Mouse (Mus musculus): ENCODE measurements around the gene Mcf2l. TPM values are rescaled to one million over a fixed set of nuclear protein-coding genes. Genes with fewer than 3 reads are reported as not detected.

Gene Mcf2l
- polyA plus RNA-seq, 1 experiment = 9.7 TPM

DNA sequence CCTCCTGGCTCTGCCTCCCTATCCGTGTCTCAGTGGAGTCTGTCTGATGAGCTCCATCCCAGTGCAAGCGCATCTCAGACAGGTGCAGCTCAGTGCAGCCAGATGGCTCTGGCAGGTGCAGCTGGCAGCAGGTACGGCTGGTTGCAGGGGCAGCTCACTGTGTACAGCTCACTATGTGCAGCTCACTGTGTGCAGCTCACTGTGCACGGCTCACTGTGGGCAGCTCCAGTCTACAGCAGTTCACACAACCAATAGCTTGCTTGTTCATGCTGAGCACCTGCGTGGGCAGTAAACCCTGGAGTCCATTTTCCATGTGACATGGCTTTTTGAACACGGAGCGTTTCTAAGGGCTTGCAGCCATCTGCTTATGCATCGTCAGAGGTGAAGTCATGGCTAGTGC, 54.4 kb downstream of the Mcf2l start:
- H3K4me3 ChIP-seq (ENCODE audit: control insufficient read depth, insufficient read depth, low read length) = no peak overlapping the region
- 95% methylated on average over 8 of the region's 8 CpGs for WGBS
- no peaks in the 10 kb centered on the region for H3K4me1 ChIP-seq (replicated peaks; ENCODE audit: control insufficient read depth, insufficient read depth, low read length)

DNA sequence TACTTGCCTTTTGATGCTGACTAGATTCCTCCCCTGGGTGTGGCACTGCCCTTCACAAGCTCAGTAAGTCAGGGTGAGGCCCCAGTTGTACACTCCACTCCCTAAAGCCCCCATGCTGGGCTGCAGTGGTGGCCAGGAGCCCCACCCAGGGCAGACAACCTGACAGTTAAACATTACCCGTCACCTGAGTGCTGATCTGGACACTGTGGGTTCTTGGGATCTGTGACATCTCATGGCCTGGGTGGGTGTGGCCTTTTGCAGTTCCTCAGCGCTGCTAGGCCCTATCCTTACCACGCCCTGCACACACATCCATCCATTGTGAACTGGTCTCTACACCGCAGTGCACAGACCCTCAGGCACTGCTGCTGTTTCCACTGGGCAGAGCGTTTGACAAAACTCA, 55.3 kb downstream of the Mcf2l start:
- Histone ChIP-seq H3K27me3 (ENCODE audit: control insufficient read depth, insufficient read depth, low read length) (no peaks in the 10 kb centered on the region), H3K4me3 (ENCODE audit: control insufficient read depth, insufficient read depth, low read length) (no peak overlapping the region), H3K27ac (ENCODE audit: control insufficient read depth, insufficient read depth, low read length) (no peak overlapping the region), H3K4me1 (replicated peaks; ENCODE audit: control insufficient read depth, insufficient read depth, low read length) (no peaks in the 10 kb centered on the region), H3K36me3 (ENCODE audit: control insufficient read depth, insufficient read depth, low read length) (no peaks in the 10 kb centered on the region)
- TF ChIP-seq POLR2A (IDR thresholded peaks at IDR 0.05; ENCODE audit: control insufficient read depth, extremely low read depth, insufficient read depth, low read length, poor library complexity) = no peak
- 90% methylated on average over 5 of the region's 5 CpGs for WGBS
- no peak for DNase-seq

More for the DNA sequence above, 54.4 kb downstream of the Mcf2l start:
- Histone ChIP-seq H3K27ac (ENCODE audit: control insufficient read depth, insufficient read depth, low read length) (no peak overlapping the region), H3K36me3 (ENCODE audit: control insufficient read depth, insufficient read depth, low read length) (no peaks in the 10 kb centered on the region), H3K27me3 (ENCODE audit: control insufficient read depth, insufficient read depth, low read length) (no peaks in the 10 kb centered on the region)
- DNase-seq = no peak
- TF ChIP-seq POLR2A (IDR thresholded peaks at IDR 0.05; ENCODE audit: control insufficient read depth, extremely low read depth, insufficient read depth, low read length, poor library complexity) (no peak), CTCF (IDR thresholded peaks at IDR 0.05; ENCODE audit: borderline replicate concordance, control insufficient read depth, extremely low read depth, insufficient read depth, low read length, poor library complexity) (no peak)

DNA sequence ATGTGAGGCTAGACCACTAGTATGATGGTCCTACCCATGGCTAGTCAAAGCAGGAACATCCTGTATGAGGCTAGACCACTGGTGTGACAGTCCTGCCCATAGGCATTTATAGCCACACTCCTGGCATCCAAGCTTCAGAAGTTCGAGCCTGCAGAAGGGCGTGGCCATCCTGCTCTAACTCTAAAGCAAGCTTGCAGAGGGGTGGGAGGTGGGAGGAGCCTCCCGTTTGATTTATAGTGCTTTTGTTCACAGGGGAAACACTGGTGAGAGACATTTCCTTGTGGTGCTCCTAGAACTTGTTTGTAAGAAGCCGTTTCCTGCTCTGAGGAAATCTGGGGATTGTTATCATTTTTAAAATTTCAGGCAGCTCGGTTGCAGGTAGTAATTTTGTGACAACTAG, 56.7 kb downstream of the Mcf2l start:
- 28% methylated on average over 5 of the region's 5 CpGs for WGBS
- Histone ChIP-seq H3K27ac (ENCODE audit: control insufficient read depth, insufficient read depth, low read length) (no peak overlapping the region), H3K27me3 (ENCODE audit: control insufficient read depth, insufficient read depth, low read length) (no peaks in the 10 kb centered on the region), H3K36me3 (ENCODE audit: control insufficient read depth, insufficient read depth, low read length) (no peaks in the 10 kb centered on the region), H3K4me3 (ENCODE audit: control insufficient read depth, insufficient read depth, low read length) (no peak overlapping the region), H3K4me1 (replicated peaks; ENCODE audit: control insufficient read depth, insufficient read depth, low read length) (no peaks in the 10 kb centered on the region)
- TF ChIP-seq CTCF (IDR thresholded peaks at IDR 0.05; ENCODE audit: borderline replicate concordance, control insufficient read depth, extremely low read depth, insufficient read depth, low read length, poor library complexity) (no peak), POLR2A (IDR thresholded peaks at IDR 0.05; ENCODE audit: control insufficient read depth, extremely low read depth, insufficient read depth, low read length, poor library complexity) (no peak)
- no peak for DNase-seq

- WGBS = 88% methylated on average over 11 of the region's 11 CpGs
- H3K4me1 ChIP-seq (replicated peaks; ENCODE audit: control insufficient read depth, insufficient read depth, low read length) = no peaks in the 10 kb centered on the region
- no peaks in the 10 kb centered on the region for H3K36me3 ChIP-seq (ENCODE audit: control insufficient read depth, insufficient read depth, low read length)
- no peaks in the 10 kb centered on the region for H3K27me3 ChIP-seq (ENCODE audit: control insufficient read depth, insufficient read depth, low read length)
- no peak for TF ChIP-seq CTCF (IDR thresholded peaks at IDR 0.05; ENCODE audit: borderline replicate concordance, control insufficient read depth, extremely low read depth, insufficient read depth, low read length, poor library complexity)
- TF ChIP-seq POLR2A (IDR thresholded peaks at IDR 0.05; ENCODE audit: control insufficient read depth, extremely low read depth, insufficient read depth, low read length, poor library complexity) = no peak
- no peak overlapping the region for H3K27ac ChIP-seq (ENCODE audit: control insufficient read depth, insufficient read depth, low read length)
- H3K4me3 ChIP-seq (ENCODE audit: control insufficient read depth, insufficient read depth, low read length) = no peak overlapping the region
- DNase-seq = no peak
These were observed 57.8 kb downstream of the Mcf2l start for GRCm38 (mm10) chr8:12931426-12931825.

GRCm38 (mm10) chr8:12932520-12932919, 58.9 kb downstream of the Mcf2l start:
- TF ChIP-seq CTCF (IDR thresholded peaks at IDR 0.05; ENCODE audit: borderline replicate concordance, control insufficient read depth, extremely low read depth, insufficient read depth, low read length, poor library complexity) (no peak), POLR2A (IDR thresholded peaks at IDR 0.05; ENCODE audit: control insufficient read depth, extremely low read depth, insufficient read depth, low read length, poor library complexity) (no peak)
- Histone ChIP-seq H3K36me3 (ENCODE audit: control insufficient read depth, insufficient read depth, low read length) (no peaks in the 10 kb centered on the region), H3K4me3 (ENCODE audit: control insufficient read depth, insufficient read depth, low read length) (no peak overlapping the region), H3K4me1 (replicated peaks; ENCODE audit: control insufficient read depth, insufficient read depth, low read length) (no peaks in the 10 kb centered on the region), H3K27ac (ENCODE audit: control insufficient read depth, insufficient read depth, low read length) (no peak overlapping the region), H3K27me3 (ENCODE audit: control insufficient read depth, insufficient read depth, low read length) (no peaks in the 10 kb centered on the region)
- WGBS = 95% methylated on average over 8 of the region's 8 CpGs
- no peak for DNase-seq

GRCm38 (mm10) chr8:12933765-12934164, 60.2 kb downstream of the Mcf2l start:
- no peaks in the 10 kb centered on the region for H3K36me3 ChIP-seq (ENCODE audit: control insufficient read depth, insufficient read depth, low read length)
- TF ChIP-seq POLR2A (IDR thresholded peaks at IDR 0.05; ENCODE audit: control insufficient read depth, extremely low read depth, insufficient read depth, low read length, poor library complexity) (no peak), CTCF (IDR thresholded peaks at IDR 0.05; ENCODE audit: borderline replicate concordance, control insufficient read depth, extremely low read depth, insufficient read depth, low read length, poor library complexity) (no peak)
- no peaks in the 10 kb centered on the region for H3K27me3 ChIP-seq (ENCODE audit: control insufficient read depth, insufficient read depth, low read length)
- no peak overlapping the region for H3K27ac ChIP-seq (ENCODE audit: control insufficient read depth, insufficient read depth, low read length)
- WGBS = 25% methylated on average over 3 of the region's 3 CpGs
- no peaks in the 10 kb centered on the region for H3K4me1 ChIP-seq (replicated peaks; ENCODE audit: control insufficient read depth, insufficient read depth, low read length)
- DNase-seq = no peak
- no peak overlapping the region for H3K4me3 ChIP-seq (ENCODE audit: control insufficient read depth, insufficient read depth, low read length)

- Histone ChIP-seq H3K27ac (ENCODE audit: control insufficient read depth, insufficient read depth, low read length) (no peak overlapping the region), H3K36me3 (ENCODE audit: control insufficient read depth, insufficient read depth, low read length) (no peaks in the 10 kb centered on the region), H3K27me3 (ENCODE audit: control insufficient read depth, insufficient read depth, low read length) (no peaks in the 10 kb centered on the region), H3K4me3 (ENCODE audit: control insufficient read depth, insufficient read depth, low read length) (no peak overlapping the region), H3K4me1 (replicated peaks; ENCODE audit: control insufficient read depth, insufficient read depth, low read length) (no peaks in the 10 kb centered on the region)
- 86% methylated on average over 8 of the region's 8 CpGs for WGBS
- no peak for DNase-seq
- no peak for TF ChIP-seq POLR2A (IDR thresholded peaks at IDR 0.05; ENCODE audit: control insufficient read depth, extremely low read depth, insufficient read depth, low read length, poor library complexity)
- TF ChIP-seq CTCF (IDR thresholded peaks at IDR 0.05; ENCODE audit: borderline replicate concordance, control insufficient read depth, extremely low read depth, insufficient read depth, low read length, poor library complexity) = no peak
These were observed 60.9 kb downstream of the Mcf2l start for GRCm38 (mm10) chr8:12934453-12935043.

Data from thymus, adult 2 months (tissue).